Mouse (Mus musculus): ENCODE measurements around the gene Rps6kb2. TPM values are rescaled to one million over a fixed set of nuclear protein-coding genes. Genes with fewer than 3 reads are reported as not detected.
A peak's percentile ranks its signal among the peaks of the same experiment; 100 is the strongest.

The Rps6kb2 gene
- total and polyA plus RNA-seq, 2 experiments from 2014 or later, result 24.7 to 56.5 TPM

GRCm38 (mm10) chr19:4180411-4180810 lies 17.3 kb upstream of the Rps6kb2 start:
- Histone ChIP-seq H3K36me3 (ENCODE audit: insufficient read depth, low read length) (no peaks in the 10 kb centered on the region), H3K4me1 (ENCODE audit: insufficient read depth, low read length) (peaks cover 14% of the 10 kb centered on the region), H3K4me2 (ENCODE audit: low read depth, low read length) (no peak overlapping the region), H3K9ac (replicated peaks; ENCODE audit: low read length) (no peak overlapping the region), H3K27me3 (ENCODE audit: insufficient read depth, low read length) (no peaks in the 10 kb centered on the region), H3K27ac (no peak overlapping the region), H3K4me3 (ENCODE audit: low read length) (no peak overlapping the region), H3K9me3 (ENCODE audit: low read length) (no peaks in the 10 kb centered on the region)
- TF ChIP-seq CTCF (IDR thresholded peaks at IDR 0.05; ENCODE audit: low read depth), result no peak
- DNase-seq (ENCODE audit: low spot score) (no peak), ATAC-seq (no peak)
- 88% methylated on average over 7 of the region's 7 CpGs for WGBS

- DNase-seq (ENCODE audit: low spot score) (no peak), ATAC-seq (peak; percentile 39; the same call in 1 of the 2 replicates)
- H3K36me3 ChIP-seq (ENCODE audit: insufficient read depth, low read length), result no peaks in the 10 kb centered on the region
- TF ChIP-seq CTCF (IDR thresholded peaks at IDR 0.05; ENCODE audit: low read depth), result no peak
- H3K4me2 ChIP-seq (ENCODE audit: low read depth, low read length), result peak within 1 kb of the TSS; percentile 24
- no peak within 1 kb of the TSS for H3K4me3 ChIP-seq (ENCODE audit: low read length)
- H3K27ac ChIP-seq, result no peak within 1 kb of the TSS
- H3K9me3 ChIP-seq (ENCODE audit: low read length), result no peaks in the 10 kb centered on the region
- 13% methylated on average over 11 of the region's 11 CpGs for WGBS
- no peaks in the 10 kb centered on the region for H3K27me3 ChIP-seq (ENCODE audit: insufficient read depth, low read length)
- no peak within 1 kb of the TSS for H3K9ac ChIP-seq (replicated peaks; ENCODE audit: low read length)
- peaks cover 10% of the 10 kb centered on the region; the same call in 1 of the 2 replicates for H3K4me1 ChIP-seq (ENCODE audit: insufficient read depth, low read length)
These were observed 12.3 kb upstream of the Rps6kb2 start, which contains the start of gene Carns1 for GRCm38 (mm10) chr19:4175368-4175947. Carns1 (minus strand) TSS chr19:4175479.

GRCm38 (mm10) chr19:4172925-4173324 lies 9.8 kb upstream of the Rps6kb2 start:
- Histone ChIP-seq H3K27ac (no peak overlapping the region), H3K4me2 (ENCODE audit: low read depth, low read length) (no peak overlapping the region), H3K36me3 (ENCODE audit: insufficient read depth, low read length) (no peaks in the 10 kb centered on the region), H3K4me3 (ENCODE audit: low read length) (no peak overlapping the region), H3K9ac (replicated peaks; ENCODE audit: low read length) (no peak overlapping the region), H3K9me3 (ENCODE audit: low read length) (no peaks in the 10 kb centered on the region), H3K4me1 (ENCODE audit: insufficient read depth, low read length) (peaks cover 16% of the 10 kb centered on the region), H3K27me3 (ENCODE audit: insufficient read depth, low read length) (no peaks in the 10 kb centered on the region)
- 62% methylated on average over 11 of the region's 11 CpGs for WGBS
- no peak for TF ChIP-seq CTCF (IDR thresholded peaks at IDR 0.05; ENCODE audit: low read depth)
- ATAC-seq, result no peak
- DNase-seq (ENCODE audit: low spot score), result no peak

GRCm38 (mm10) chr19:4171393-4172290 lies 8.5 kb upstream of the Rps6kb2 start:
- H3K4me1 ChIP-seq (ENCODE audit: insufficient read depth, low read length), result peaks cover 16% of the 10 kb centered on the region
- no peaks in the 10 kb centered on the region for H3K9me3 ChIP-seq (ENCODE audit: low read length)
- H3K27me3 ChIP-seq (ENCODE audit: insufficient read depth, low read length), result no peaks in the 10 kb centered on the region
- no peak for TF ChIP-seq CTCF (IDR thresholded peaks at IDR 0.05; ENCODE audit: low read depth)
- ATAC-seq (no peak), DNase-seq (ENCODE audit: low spot score) (no peak)
- H3K4me3 ChIP-seq (ENCODE audit: low read length), result no peak overlapping the region
- no peak overlapping the region for H3K27ac ChIP-seq
- no peak overlapping the region for H3K4me2 ChIP-seq (ENCODE audit: low read depth, low read length)
- no peaks in the 10 kb centered on the region for H3K36me3 ChIP-seq (ENCODE audit: insufficient read depth, low read length)
- H3K9ac ChIP-seq (replicated peaks; ENCODE audit: low read length), result no peak overlapping the region
- 47% methylated on average over 13 of the region's 13 CpGs for WGBS

GRCm38 (mm10) chr19:4170723-4171392 lies 7.7 kb upstream of the Rps6kb2 start:
- DNase-seq (ENCODE audit: low spot score) (no peak), ATAC-seq (no peak)
- H3K4me3 ChIP-seq (ENCODE audit: low read length), result no peak overlapping the region
- no peaks in the 10 kb centered on the region for H3K9me3 ChIP-seq (ENCODE audit: low read length)
- peaks cover 14% of the 10 kb centered on the region for H3K4me1 ChIP-seq (ENCODE audit: insufficient read depth, low read length)
- no peak overlapping the region for H3K27ac ChIP-seq
- TF ChIP-seq CTCF (IDR thresholded peaks at IDR 0.05; ENCODE audit: low read depth), result no peak
- 93% methylated on average over 10 of the region's 10 CpGs for WGBS
- H3K36me3 ChIP-seq (ENCODE audit: insufficient read depth, low read length), result no peaks in the 10 kb centered on the region
- no peak overlapping the region for H3K4me2 ChIP-seq (ENCODE audit: low read depth, low read length)
- no peaks in the 10 kb centered on the region for H3K27me3 ChIP-seq (ENCODE audit: insufficient read depth, low read length)
- no peak overlapping the region for H3K9ac ChIP-seq (replicated peaks; ENCODE audit: low read length)

- H3K36me3 ChIP-seq (ENCODE audit: insufficient read depth, low read length), result no peaks in the 10 kb centered on the region
- peak overlapping the region; percentile 92 for H3K27ac ChIP-seq
- peak; percentile 39 for ATAC-seq
- peaks cover 7% of the 10 kb centered on the region for H3K4me1 ChIP-seq (ENCODE audit: insufficient read depth, low read length)
- no peaks in the 10 kb centered on the region for H3K9me3 ChIP-seq (ENCODE audit: low read length)
- no peak for TF ChIP-seq CTCF (IDR thresholded peaks at IDR 0.05; ENCODE audit: low read depth)
- peak overlapping the region; percentile 78 for H3K9ac ChIP-seq (replicated peaks; ENCODE audit: low read length)
- no peaks in the 10 kb centered on the region for H3K27me3 ChIP-seq (ENCODE audit: insufficient read depth, low read length)
- H3K4me3 ChIP-seq (ENCODE audit: low read length), result peak overlapping the region; percentile 44
- peak overlapping the region; percentile 85 for H3K4me2 ChIP-seq (ENCODE audit: low read depth, low read length)
- WGBS, result 4% methylated on average over 27 of the region's 27 CpGs
- DNase-seq (ENCODE audit: low spot score), result no peak
These were observed 6.7 kb upstream of the Rps6kb2 start for GRCm38 (mm10) chr19:4169810-4170209.
